Mouse (Mus musculus) embryonic facial prominence, embryonic 14.5 days (tissue): ENCODE measurements around the gene Ahsa1. TPM values are rescaled to one million over a fixed set of nuclear protein-coding genes. Genes with fewer than 3 reads are reported as not detected.

Source experiments
- ATAC-seq: fragments of 200-750 bp; cut with Nextera tagmentation; 2 replicates; pipeline ENCODE4 v1.8.0; 2017; ENCODE audit warnings: low read depth, moderate number of reproducible peaks, moderate TSS enrichment
- DNase-seq: peaks from one replicate; pipeline ENCODE4 v3.0.0-alpha.2; 2015; ENCODE audit warnings: low spot score
- H3K27ac ChIP-seq: fragments of 300-500 bp; sonication (generic); replicated peaks from 2 replicates; pipeline ENCODE4 v1.5.1; 2014; ENCODE audit warnings: low read depth, mild to moderate bottlenecking, low read length, moderate library complexity
- H3K27me3 ChIP-seq: fragments of 300-500 bp; sonication (generic); replicated peaks from 2 replicates; pipeline ENCODE4 v1.6.1; 2014; ENCODE audit warnings: low read length; ENCODE audit not compliant: control insufficient read depth, insufficient read depth
- H3K36me3 ChIP-seq: fragments of 300-500 bp; sonication (generic); 2 replicates; pipeline ENCODE4 v1.6.1; 2014; ENCODE audit warnings: low read length, mixed read lengths; ENCODE audit not compliant: control insufficient read depth, insufficient read depth
- H3K4me1 ChIP-seq: fragments of 300-500 bp; sonication (generic); 2 replicates; pipeline ENCODE4 v1.6.1; 2014; ENCODE audit warnings: antibody characterized with exemption, low read length; ENCODE audit not compliant: control insufficient read depth, insufficient read depth
- H3K4me2 ChIP-seq: fragments of 300-500 bp; sonication (generic); 2 replicates; pipeline ENCODE4 v1.6.1; 2014; ENCODE audit warnings: low read depth, mild to moderate bottlenecking, low read length, moderate library complexity, mixed read lengths
- H3K4me3 ChIP-seq: fragments of 300-500 bp; sonication (generic); 2 replicates; pipeline ENCODE4 v1.5.1; 2014; ENCODE audit warnings: low read depth, mild to moderate bottlenecking, low read length
- H3K9ac ChIP-seq: fragments of 300-500 bp; sonication (generic); 2 replicates; pipeline ENCODE4 v1.6.1; 2014; ENCODE audit warnings: low read depth, mild to moderate bottlenecking, low read length, moderate library complexity, mixed read lengths
- H3K9me3 ChIP-seq: fragments of 300-500 bp; sonication (generic); 2 replicates; pipeline ENCODE4 v1.6.1; 2016; ENCODE audit warnings: low read length; ENCODE audit not compliant: control insufficient read depth
- WGBS: fragments of 180-500 bp; shearing (Covaris S2); extraction: QIAGEN DNeasy Blood & Tissue Kit; methylation state at CpG from one replicate; pipeline ENCODE4 v1.1.7; 2014; 5-methylcytosine and 5-hydroxymethylcytosine counted together
- polyA plus RNA-seq: library from polyadenylated mRNA; unstranded; fragments of >200 nt; fragmentation: Nextera tagmentation; extraction: Ambion mirVana; gene quantifications from 2 replicates; pipeline ENCODE4 v1.2.1, GENCODE M21; 2014

The Ahsa1 gene
- polyA plus RNA-seq, 1 experiment from 2014 or later, result 182 TPM

DNA sequence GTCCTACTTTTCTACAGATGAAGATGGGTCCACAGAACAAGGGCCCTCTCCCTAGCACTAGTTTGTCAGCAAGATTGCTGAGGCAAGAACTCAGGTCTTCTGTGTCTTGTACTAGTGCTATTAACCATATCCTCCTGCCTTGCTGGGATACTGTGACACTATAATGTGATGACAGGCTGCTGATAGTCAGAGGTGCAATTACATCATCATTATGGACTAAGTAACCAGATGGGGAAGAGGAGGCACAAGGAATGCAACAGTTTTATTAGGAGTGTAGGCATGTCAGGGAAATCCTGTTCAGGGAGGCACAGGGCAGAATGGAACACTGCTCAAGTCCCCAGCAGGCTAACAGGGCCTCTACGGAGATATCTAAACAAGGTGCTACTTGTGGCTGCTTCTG is 27.6 kb upstream of the Ahsa1 start, which contains the start of gene Noxred1:
Gene Noxred1 (minus strand): TSS at position 101 of the 400 bp plus-strand sequence.
- Histone ChIP-seq H3K9me3 (no peaks in the 10 kb centered on the region), H3K4me2 (no peak within 1 kb of the TSS), H3K27ac (no peak within 1 kb of the TSS), H3K27me3 (no peaks in the 10 kb centered on the region), H3K36me3 (peaks cover 53% of the 10 kb centered on the region), H3K4me3 (no peak within 1 kb of the TSS), H3K4me1 (no peaks in the 10 kb centered on the region), H3K9ac (no peak within 1 kb of the TSS)
- DNase-seq (no peak), ATAC-seq (no peak)
- 100% methylated on average over 1 of the region's 1 CpGs for WGBS

- H3K4me1 ChIP-seq, result no peaks in the 10 kb centered on the region
- DNase-seq, result no peak
- no peak for ATAC-seq
- WGBS, result 88% methylated on average over 6 of the region's 6 CpGs
- no peak overlapping the region for H3K4me2 ChIP-seq
- H3K9me3 ChIP-seq, result no peaks in the 10 kb centered on the region
- no peaks in the 10 kb centered on the region for H3K27me3 ChIP-seq
- H3K36me3 ChIP-seq, result peaks cover 90% of the 10 kb centered on the region
- no peak overlapping the region for H3K27ac ChIP-seq
- H3K9ac ChIP-seq, result no peak overlapping the region
- no peak overlapping the region for H3K4me3 ChIP-seq
Observed at GRCm38 (mm10) chr12:87250161-87250560, 16.1 kb upstream of the Ahsa1 start.

- H3K4me2 ChIP-seq, result no peak overlapping the region
- no peaks in the 10 kb centered on the region for H3K27me3 ChIP-seq
- no peak overlapping the region for H3K4me3 ChIP-seq
- no peaks in the 10 kb centered on the region for H3K9me3 ChIP-seq
- no peak overlapping the region for H3K9ac ChIP-seq
- no peak for DNase-seq
- H3K4me1 ChIP-seq, result no peaks in the 10 kb centered on the region
- WGBS, result 93% methylated on average over 6 of the region's 6 CpGs
- no peak overlapping the region for H3K27ac ChIP-seq
- ATAC-seq, result no peak
- H3K36me3 ChIP-seq, result peaks cover 96% of the 10 kb centered on the region
Observed at GRCm38 (mm10) chr12:87253878-87254277, 12.4 kb upstream of the Ahsa1 start.

- H3K27me3 ChIP-seq, result no peaks in the 10 kb centered on the region
- no peak overlapping the region for H3K4me2 ChIP-seq
- H3K4me3 ChIP-seq, result no peak overlapping the region
- peaks cover 91% of the 10 kb centered on the region for H3K36me3 ChIP-seq
- no peak overlapping the region for H3K27ac ChIP-seq
- ATAC-seq, result no peak
- WGBS, result 94% methylated on average over 5 of the region's 5 CpGs
- no peak for DNase-seq
- H3K4me1 ChIP-seq, result no peaks in the 10 kb centered on the region
- H3K9me3 ChIP-seq, result no peaks in the 10 kb centered on the region
- no peak overlapping the region for H3K9ac ChIP-seq
Observed at GRCm38 (mm10) chr12:87256629-87257028, 9.7 kb upstream of the Ahsa1 start.

DNA sequence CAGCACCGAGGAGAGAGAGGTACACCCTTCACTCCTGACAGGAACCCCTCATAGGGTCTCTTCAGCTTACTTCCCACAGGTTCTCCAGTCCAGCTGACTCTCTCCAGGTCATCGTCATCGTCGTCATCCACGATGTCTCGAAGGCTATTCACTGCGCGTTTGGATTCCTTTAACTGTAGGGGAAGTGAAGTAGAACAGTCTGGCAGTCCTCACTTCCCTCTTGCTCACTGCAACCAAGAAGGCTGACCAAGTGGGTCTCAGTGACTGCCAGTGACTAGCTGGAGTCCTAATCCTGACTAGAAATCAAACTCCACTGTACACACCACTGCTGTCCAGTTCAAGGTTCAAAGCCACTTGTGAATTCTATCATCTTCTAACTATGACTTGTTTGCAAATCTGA is 5.7 kb upstream of the Ahsa1 start:
- Histone ChIP-seq H3K4me1 (peaks cover 8% of the 10 kb centered on the region; the same call in 1 of the 2 replicates), H3K36me3 (peaks cover 72% of the 10 kb centered on the region), H3K4me2 (no peak overlapping the region), H3K9ac (no peak overlapping the region), H3K27me3 (no peaks in the 10 kb centered on the region), H3K9me3 (no peaks in the 10 kb centered on the region), H3K27ac (no peak overlapping the region), H3K4me3 (no peak overlapping the region)
- DNase-seq, result no peak
- ATAC-seq, result no peak
- WGBS, result 96% methylated on average over 8 of the region's 8 CpGs

DNA sequence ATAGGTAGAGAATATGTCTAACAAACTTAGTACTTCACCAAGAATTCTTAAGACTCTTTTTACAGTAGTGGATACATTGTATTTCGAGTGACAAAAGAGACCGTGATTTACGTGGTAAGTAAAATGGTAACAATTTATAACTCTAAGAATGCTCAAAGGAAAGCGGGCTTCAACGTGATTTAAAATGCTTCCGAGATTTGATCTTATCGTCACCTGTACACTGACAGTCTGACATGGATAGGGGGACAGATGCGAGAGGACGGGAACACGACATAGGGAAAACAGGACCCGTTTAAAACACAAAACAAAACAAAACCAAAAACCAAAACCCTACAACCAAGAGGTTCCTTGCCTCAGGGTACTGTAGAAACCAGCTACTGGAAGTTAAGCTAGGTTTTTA is 835 bp upstream of the Ahsa1 start:
- no peak for DNase-seq
- Histone ChIP-seq H3K36me3 (peaks cover 55% of the 10 kb centered on the region), H3K9me3 (no peaks in the 10 kb centered on the region), H3K4me1 (peaks cover 15% of the 10 kb centered on the region), H3K9ac (peak overlapping the region; percentile 89), H3K4me2 (peak overlapping the region; percentile 75), H3K27me3 (no peaks in the 10 kb centered on the region), H3K4me3 (peak overlapping the region; percentile 81), H3K27ac (peak overlapping the region; percentile 88)
- no peak for ATAC-seq
- 18% methylated on average over 11 of the region's 11 CpGs for WGBS

- DNase-seq (peak; percentile 35), ATAC-seq (peak; percentile 34)
- H3K4me1 ChIP-seq, result peaks cover 15% of the 10 kb centered on the region
- no peaks in the 10 kb centered on the region for H3K9me3 ChIP-seq
- H3K4me2 ChIP-seq, result peak overlapping the region; percentile 83
- H3K9ac ChIP-seq, result peak overlapping the region; percentile 89
- under 1% methylated on average over 23 of the region's 31 CpGs for WGBS
- H3K27ac ChIP-seq, result peak overlapping the region; percentile 88
- H3K27me3 ChIP-seq, result no peaks in the 10 kb centered on the region
- H3K36me3 ChIP-seq, result peaks cover 55% of the 10 kb centered on the region
- peak overlapping the region; percentile 81 for H3K4me3 ChIP-seq
Observed at GRCm38 (mm10) chr12:87266827-87267603, 736 bp downstream of the Ahsa1 start.

DNA sequence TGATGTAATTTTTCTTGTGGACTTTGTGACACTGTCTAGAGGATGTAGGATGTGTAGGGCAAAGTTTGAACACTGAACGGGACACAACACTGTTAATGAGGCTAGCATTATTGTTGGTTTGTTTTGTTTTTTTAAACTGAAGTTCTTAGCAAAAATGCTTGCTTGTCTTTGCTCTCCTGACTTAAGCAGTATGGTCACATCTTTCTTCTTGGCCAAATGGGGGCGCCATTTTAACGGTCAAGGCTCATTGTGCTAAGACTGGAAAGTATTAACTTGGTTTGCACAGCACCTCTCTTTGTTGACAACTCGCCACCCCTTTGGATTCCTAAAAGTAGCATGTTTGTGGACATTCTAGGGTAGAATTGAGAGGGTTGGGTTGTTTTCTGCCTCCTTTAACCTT is 1.4 kb downstream of the Ahsa1 start:
- H3K9ac ChIP-seq, result peak overlapping the region; percentile 89
- H3K4me2 ChIP-seq, result peak overlapping the region; percentile 83
- no peaks in the 10 kb centered on the region for H3K9me3 ChIP-seq
- peaks cover 15% of the 10 kb centered on the region for H3K4me1 ChIP-seq
- no peak overlapping the region for H3K27ac ChIP-seq
- peak; percentile 38 for DNase-seq
- peak overlapping the region; percentile 81 for H3K4me3 ChIP-seq
- ATAC-seq, result no peak
- 17% methylated on average over 4 of the region's 4 CpGs for WGBS
- no peaks in the 10 kb centered on the region for H3K27me3 ChIP-seq
- peaks cover 55% of the 10 kb centered on the region for H3K36me3 ChIP-seq
